Mouse (Mus musculus) forebrain, embryonic 12.5 days (tissue): ENCODE data around the gene Srgap2. TPM values are rescaled to one million over a fixed set of nuclear protein-coding genes. Genes with fewer than 3 reads are reported as not detected.
"Not testable (repeated sequence)": the region's sequence is repeated elsewhere in the genome, so short reads cannot be mapped to it uniquely, and the experiment has no call there.

Experiments
- ATAC-seq: fragments of 200-750 bp; cut with Nextera tagmentation; 2 replicates; pipeline ENCODE4 v1.8.0; 2017; ENCODE audit warnings: moderate TSS enrichment; ENCODE audit not compliant: low FRiP score
- H3K27ac ChIP-seq: fragments of 300-500 bp; sonication (generic); 2 replicates; pipeline ENCODE4 v1.5.1; 2016; ENCODE audit warnings: mild to moderate bottlenecking
- H3K27me3 ChIP-seq: fragments of 300-500 bp; sonication (generic); 2 replicates; pipeline ENCODE4 v1.6.1; 2016; ENCODE audit warnings: mild to moderate bottlenecking
- H3K36me3 ChIP-seq: fragments of 300-500 bp; sonication (generic); replicated peaks from 2 replicates; pipeline ENCODE4 v1.6.1; 2016; ENCODE audit warnings: mild to moderate bottlenecking
- H3K4me1 ChIP-seq: fragments of 300-500 bp; sonication (generic); 2 replicates; pipeline ENCODE4 v1.6.1; 2016
- H3K4me2 ChIP-seq: fragments of 300-500 bp; sonication (generic); 2 replicates; pipeline ENCODE4 v1.6.1; 2016; ENCODE audit warnings: mild to moderate bottlenecking, moderate library complexity
- H3K4me3 ChIP-seq: fragments of 300-500 bp; sonication (generic); replicated peaks from 2 replicates; pipeline ENCODE4 v1.5.1; 2016; ENCODE audit warnings: mild to moderate bottlenecking
- H3K9ac ChIP-seq: fragments of 300-500 bp; sonication (generic); 2 replicates; pipeline ENCODE4 v1.6.1; 2016; ENCODE audit warnings: mild to moderate bottlenecking
- H3K9me3 ChIP-seq: fragments of 300-500 bp; sonication (generic); 2 replicates; pipeline ENCODE4 v1.6.1; 2016
- WGBS: fragments of 180-500 bp; shearing (Covaris S2); methylation state at CpG from one replicate; pipeline ENCODE4 v1.1.7; 2016; 5-methylcytosine and 5-hydroxymethylcytosine counted together
- polyA plus RNA-seq: library from polyadenylated mRNA; unstranded; fragments of >200 nt; fragmentation: Nextera tagmentation; extraction: Ambion mirVana; gene quantifications from 2 replicates; pipeline ENCODE4 v1.2.1, GENCODE M21; 2016

The Srgap2 gene
- polyA plus RNA-seq, 1 experiment from 2014 or later = 17.1 TPM

DNA sequence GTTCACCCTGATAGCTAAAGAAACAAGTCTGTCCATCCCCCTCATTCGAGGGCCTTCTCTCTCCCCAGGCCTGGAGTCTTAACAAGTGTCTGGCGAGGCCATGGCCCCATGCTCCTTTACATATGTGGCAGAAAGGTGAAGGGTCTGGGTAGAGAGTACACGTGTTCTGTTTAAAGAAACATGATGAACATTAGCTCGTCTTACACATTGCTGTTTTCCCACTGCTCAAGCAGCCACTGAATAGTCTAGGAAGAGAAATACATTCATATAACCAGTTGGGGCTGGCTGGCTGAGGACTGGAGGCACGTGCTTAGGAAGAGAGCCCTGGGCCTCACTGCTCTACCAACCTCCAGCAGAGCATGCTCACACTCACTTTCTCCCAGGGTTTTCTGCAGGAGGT is 191.1 kb downstream of the Srgap2 start:
- Histone ChIP-seq H3K36me3 (peaks cover 15% of the 10 kb centered on the region), H3K9me3 (no peaks in the 10 kb centered on the region), H3K4me2 (no peak overlapping the region), H3K9ac (no peak overlapping the region), H3K27ac (no peak overlapping the region), H3K4me1 (peaks cover 6% of the 10 kb centered on the region; the same call in 1 of the 2 replicates), H3K27me3 (no peaks in the 10 kb centered on the region), H3K4me3 (no peak overlapping the region)
- ATAC-seq = no peak
- 81% methylated on average over 5 of the region's 5 CpGs for WGBS

DNA sequence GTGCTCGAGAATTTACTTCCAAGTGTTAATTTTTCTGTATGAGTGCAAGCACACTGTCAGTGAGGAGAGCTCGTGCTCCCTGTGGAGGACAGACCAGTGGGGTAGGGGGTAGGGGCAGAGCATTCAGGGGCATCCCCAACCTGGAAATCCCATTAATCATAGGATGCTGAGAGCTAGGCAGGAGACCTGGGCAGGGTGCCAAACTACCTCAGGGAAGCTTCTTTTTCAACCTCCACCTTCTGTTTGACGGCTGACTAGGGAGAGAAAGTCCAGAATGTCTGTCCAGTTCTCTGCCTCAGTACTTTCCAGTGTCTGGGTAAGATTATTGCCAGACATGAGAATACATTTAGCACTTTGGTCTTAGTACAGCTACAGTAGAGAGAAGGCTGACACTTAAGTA is 191.5 kb downstream of the Srgap2 start:
- no peak overlapping the region for H3K4me2 ChIP-seq
- WGBS = 66% methylated on average over 3 of the region's 3 CpGs
- no peaks in the 10 kb centered on the region for H3K9me3 ChIP-seq
- H3K4me1 ChIP-seq = peaks cover 6% of the 10 kb centered on the region; the same call in 1 of the 2 replicates
- no peak overlapping the region for H3K9ac ChIP-seq
- peaks cover 15% of the 10 kb centered on the region for H3K36me3 ChIP-seq
- no peak for ATAC-seq
- no peaks in the 10 kb centered on the region for H3K27me3 ChIP-seq
- no peak overlapping the region for H3K27ac ChIP-seq
- no peak overlapping the region for H3K4me3 ChIP-seq

DNA sequence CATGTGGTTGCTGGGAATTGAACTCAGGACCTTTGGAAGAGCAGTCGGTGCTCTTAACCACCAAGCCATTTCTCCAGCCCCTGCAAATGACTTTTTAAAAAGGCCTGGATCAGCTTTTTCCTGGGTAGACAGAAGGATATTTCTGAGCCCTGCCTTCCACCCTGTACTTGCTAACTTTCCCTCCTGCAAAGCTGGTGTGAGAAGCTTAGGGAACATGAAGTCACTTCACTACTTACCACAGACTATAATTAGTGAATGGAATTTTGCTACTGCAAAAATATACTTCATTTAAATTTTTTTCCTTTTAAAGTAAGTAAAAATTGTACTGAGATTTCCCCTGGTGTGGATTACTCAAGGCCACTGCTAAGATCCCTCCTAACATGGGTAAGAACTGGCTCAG is 196.0 kb downstream of the Srgap2 start:
- Histone ChIP-seq H3K36me3 (peaks cover 13% of the 10 kb centered on the region), H3K4me2 (no peak overlapping the region), H3K27ac (no peak overlapping the region), H3K27me3 (no peaks in the 10 kb centered on the region), H3K9ac (no peak overlapping the region), H3K4me1 (no peaks in the 10 kb centered on the region), H3K9me3 (no peaks in the 10 kb centered on the region), H3K4me3 (no peak overlapping the region)
- no peak for ATAC-seq
- 91% methylated on average over 1 of the region's 1 CpGs for whole genome bisulfite sequencing

- H3K36me3 ChIP-seq = peaks cover 13% of the 10 kb centered on the region
- not testable (repeated sequence) for H3K4me3 ChIP-seq, H3K9me3 ChIP-seq, H3K27ac ChIP-seq, ATAC-seq, H3K4me1 ChIP-seq, H3K27me3 ChIP-seq, H3K9ac ChIP-seq, H3K4me2 ChIP-seq
- 93% methylated on average over 1 of the region's 1 CpGs for WGBS
Observed at GRCm38 (mm10) chr1:131329093-131329492, 198.1 kb downstream of the Srgap2 start.

GRCm38 (mm10) chr1:131327167-131327566 is 200.0 kb downstream of the Srgap2 start:
- Histone ChIP-seq H3K36me3 (peaks cover 13% of the 10 kb centered on the region; the same call in 1 of the 2 replicates), H3K9ac (no peak overlapping the region), H3K4me3 (no peak overlapping the region), H3K27ac (no peak overlapping the region), H3K4me1 (no peaks in the 10 kb centered on the region), H3K4me2 (no peak overlapping the region), H3K27me3 (no peaks in the 10 kb centered on the region), H3K9me3 (no peaks in the 10 kb centered on the region)
- 86% methylated on average over 1 of the region's 1 CpGs for WGBS
- no peak for ATAC-seq

DNA sequence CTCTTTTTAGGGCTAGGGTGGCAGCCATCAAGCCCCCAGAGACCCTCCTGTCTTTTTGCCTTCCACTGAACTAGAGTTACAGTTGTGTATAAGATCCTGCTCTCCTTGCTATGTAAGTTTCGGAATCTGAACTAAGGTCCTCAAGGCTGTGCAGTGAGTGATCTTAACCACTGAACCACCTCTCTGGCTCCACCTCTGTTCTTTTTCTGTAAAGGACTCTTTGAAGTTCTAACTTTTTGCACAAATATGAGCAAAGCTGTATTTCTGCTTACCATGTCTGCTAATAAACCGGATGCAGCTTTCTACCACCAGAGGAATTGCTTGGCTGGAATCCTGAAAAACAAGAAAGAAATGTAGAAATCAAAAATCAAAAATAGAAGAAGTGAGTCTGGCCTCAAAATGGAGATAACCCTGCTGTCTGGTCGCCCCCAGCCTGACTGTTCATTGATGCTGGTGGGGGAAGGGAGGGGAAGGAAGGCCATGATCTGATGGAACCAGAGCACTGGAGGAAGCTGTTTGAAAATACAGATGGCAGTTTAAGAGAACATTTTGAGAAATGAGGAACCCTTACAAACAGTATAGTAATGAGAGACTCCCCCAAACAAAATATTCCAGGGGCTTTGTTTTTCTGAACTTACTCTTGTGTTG is 202.2 kb downstream of the Srgap2 start:
- Histone ChIP-seq H3K9me3 (no peaks in the 10 kb centered on the region), H3K4me1 (no peaks in the 10 kb centered on the region), H3K9ac (no peak overlapping the region), H3K27me3 (no peaks in the 10 kb centered on the region), H3K27ac (no peak overlapping the region), H3K4me2 (no peak overlapping the region), H3K4me3 (no peak overlapping the region), H3K36me3 (0 out of 2 replicates have a peak, but pooled peaks cover 15% of the 10 kb centered on the region)
- no peak for ATAC-seq
- WGBS = 95% methylated on average over 3 of the region's 3 CpGs

GRCm38 (mm10) chr1:131319598-131320330 is 207.4 kb downstream of the Srgap2 start:
- H3K4me3 ChIP-seq = no peak overlapping the region
- no peak overlapping the region for H3K4me2 ChIP-seq
- H3K27me3 ChIP-seq = no peaks in the 10 kb centered on the region
- ATAC-seq = no peak
- no peaks in the 10 kb centered on the region for H3K9me3 ChIP-seq
- no peak overlapping the region for H3K27ac ChIP-seq
- H3K36me3 ChIP-seq = peaks cover 38% of the 10 kb centered on the region
- 92% methylated on average over 3 of the region's 3 CpGs for WGBS
- H3K4me1 ChIP-seq = no peaks in the 10 kb centered on the region
- no peak overlapping the region for H3K9ac ChIP-seq

DNA sequence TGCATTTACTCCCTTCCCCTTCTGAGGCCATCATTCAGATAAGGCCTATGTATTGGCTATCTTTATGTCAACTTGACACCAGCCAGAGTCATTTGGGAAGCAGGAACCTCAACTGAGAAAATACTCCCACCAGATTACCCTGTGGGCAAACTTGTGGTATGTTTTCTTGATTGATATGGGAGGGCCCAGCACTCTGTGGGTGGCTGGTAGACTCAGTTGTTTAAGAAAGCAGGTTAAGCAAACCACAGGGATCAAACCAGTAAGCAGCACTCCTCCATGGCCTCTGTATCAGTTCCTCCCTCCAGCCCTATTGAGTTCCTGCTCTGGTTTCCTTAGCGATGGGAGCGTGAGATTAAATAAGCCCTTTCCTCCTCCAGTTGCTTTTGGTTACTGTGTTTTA is 208.8 kb downstream of the Srgap2 start:
- no peak overlapping the region for H3K4me3 ChIP-seq
- no peaks in the 10 kb centered on the region for H3K27me3 ChIP-seq
- no peaks in the 10 kb centered on the region for H3K9me3 ChIP-seq
- ATAC-seq = no peak
- no peak overlapping the region for H3K9ac ChIP-seq
- H3K27ac ChIP-seq = no peak overlapping the region
- H3K36me3 ChIP-seq = peaks cover 42% of the 10 kb centered on the region
- 82% methylated on average over 2 of the region's 2 CpGs for WGBS
- no peaks in the 10 kb centered on the region for H3K4me1 ChIP-seq
- H3K4me2 ChIP-seq = no peak overlapping the region

GRCm38 (mm10) chr1:131317625-131318024 is 209.5 kb downstream of the Srgap2 start:
- 97% methylated on average over 5 of the region's 5 CpGs for WGBS
- Histone ChIP-seq H3K4me2 (no peak overlapping the region), H3K4me1 (no peaks in the 10 kb centered on the region), H3K27ac (no peak overlapping the region), H3K4me3 (no peak overlapping the region), H3K27me3 (no peaks in the 10 kb centered on the region), H3K36me3 (peaks cover 42% of the 10 kb centered on the region), H3K9me3 (no peaks in the 10 kb centered on the region), H3K9ac (no peak overlapping the region)
- ATAC-seq = no peak

- no peak for ATAC-seq
- no peak overlapping the region for H3K9ac ChIP-seq
- H3K4me3 ChIP-seq = no peak overlapping the region
- H3K27ac ChIP-seq = no peak overlapping the region
- no peaks in the 10 kb centered on the region for H3K27me3 ChIP-seq
- WGBS = 87% methylated on average over 3 of the region's 3 CpGs
- H3K4me1 ChIP-seq = no peaks in the 10 kb centered on the region
- H3K9me3 ChIP-seq = no peaks in the 10 kb centered on the region
- peaks cover 51% of the 10 kb centered on the region for H3K36me3 ChIP-seq
- H3K4me2 ChIP-seq = no peak overlapping the region
Observed at GRCm38 (mm10) chr1:131311284-131311683, 215.9 kb downstream of the Srgap2 start.

- Histone ChIP-seq H3K9me3 (no peaks in the 10 kb centered on the region), H3K27me3 (no peaks in the 10 kb centered on the region), H3K4me1 (no peaks in the 10 kb centered on the region), H3K27ac (no peak overlapping the region), H3K36me3 (peaks cover 45% of the 10 kb centered on the region), H3K9ac (no peak overlapping the region), H3K4me3 (no peak overlapping the region), H3K4me2 (no peak overlapping the region)
- 92% methylated on average over 5 of the region's 5 CpGs for WGBS
- ATAC-seq = no peak
Observed at GRCm38 (mm10) chr1:131310237-131310818, 216.8 kb downstream of the Srgap2 start.

DNA sequence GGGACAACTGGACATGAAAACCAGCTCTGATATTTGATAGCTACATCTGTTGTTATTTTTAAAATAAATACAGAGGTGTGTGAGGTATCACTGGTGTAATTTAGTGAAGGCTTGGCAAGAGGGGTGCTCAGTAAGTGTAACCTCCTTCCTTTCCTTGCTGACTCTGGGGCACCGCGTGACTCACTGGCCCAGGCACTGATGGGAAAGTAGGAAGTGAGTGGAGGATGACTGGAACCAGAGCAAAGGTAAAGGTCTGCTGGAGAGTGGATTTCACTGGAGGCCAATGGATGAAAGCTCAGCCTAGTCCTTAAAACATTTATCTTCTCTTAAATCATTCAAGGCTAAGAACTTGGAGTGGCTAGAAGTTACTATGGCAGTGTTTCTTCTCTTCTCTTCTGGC is 226.4 kb downstream of the Srgap2 start:
- no peak overlapping the region for H3K9ac ChIP-seq
- H3K4me1 ChIP-seq = no peaks in the 10 kb centered on the region
- 95% methylated on average over 2 of the region's 2 CpGs for WGBS
- no peak for ATAC-seq
- no peaks in the 10 kb centered on the region for H3K27me3 ChIP-seq
- peaks cover 46% of the 10 kb centered on the region for H3K36me3 ChIP-seq
- no peaks in the 10 kb centered on the region for H3K9me3 ChIP-seq
- H3K4me2 ChIP-seq = no peak overlapping the region
- no peak overlapping the region for H3K27ac ChIP-seq
- no peak overlapping the region for H3K4me3 ChIP-seq
